Mouse (Mus musculus) megakaryocyte-erythroid progenitor cell, adult 5-6 weeks (primary cell): ENCODE measurements around the gene Mrps6. TPM values are rescaled to one million over a fixed set of nuclear protein-coding genes. Genes with fewer than 3 reads are reported as not detected.

Experiments used
- ATAC-seq: replicated peaks from 2 replicates; pipeline ENCODE4 v1.8.0; 2016; ENCODE audit warnings: mild to moderate bottlenecking, inconsistent platforms; ENCODE audit not compliant: severe bottlenecking, poor library complexity, low FRiP score, low TSS enrichment
- total RNA-seq, 2 experiments: library from RNA; stranded (forward) in 1 of 2; stranded (reverse) in 1 of 2; fragments of 200-1000, 215-1000 nt in 1 of 2; fragments of >200 nt in 1 of 2; fragmentation: Nextera tagmentation in 1 of 2; gene quantifications; 2 replicates each; pipeline ENCODE4 v1.2.3; 2014 to 2017

Mrps6 gene
- total RNA-seq (2014; fragmentation: Nextera tagmentation), result 36.9 and 49.2 TPM in 2 replicates
- 30.0 and 49.8 TPM in 2 replicates for total RNA-seq (2017)

DNA sequence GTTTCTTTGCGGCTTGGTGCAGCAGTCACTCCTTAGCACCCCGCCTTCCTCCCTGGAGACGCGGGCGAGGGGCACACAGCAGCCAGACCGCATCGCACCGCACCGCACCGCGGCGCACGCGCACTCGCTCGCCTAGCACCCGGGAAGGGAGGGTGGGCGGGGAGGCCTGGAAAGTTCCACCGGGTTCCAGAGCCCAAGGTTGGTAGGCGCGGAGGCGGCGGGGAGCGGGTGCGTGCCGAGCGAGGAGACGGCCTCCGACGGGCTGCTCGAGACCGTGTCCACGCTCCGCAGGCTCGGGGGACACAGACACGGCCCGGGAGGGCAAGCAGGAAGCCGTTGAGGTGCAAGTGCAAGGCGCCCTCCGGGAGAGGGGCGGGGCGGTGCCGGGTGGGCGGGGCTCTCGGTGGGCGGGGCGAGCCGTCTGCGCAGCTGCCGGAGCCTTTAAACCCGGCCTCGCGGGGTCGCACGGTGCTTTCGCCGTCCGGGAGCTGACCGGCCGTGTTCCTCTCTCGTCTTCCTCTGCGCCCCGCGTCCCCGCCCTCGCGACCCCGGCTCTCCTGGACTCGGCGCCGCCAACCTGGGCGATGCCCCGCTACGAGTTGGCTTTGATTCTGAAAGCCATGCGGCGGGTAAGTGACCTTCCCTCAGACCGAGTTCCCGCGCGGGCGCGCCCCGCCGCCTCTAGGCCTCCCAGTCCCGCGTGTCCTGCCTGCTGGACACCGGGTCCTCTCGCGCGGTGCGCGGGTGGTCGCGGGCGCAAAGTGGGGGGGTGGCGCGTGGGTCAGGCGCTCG lies at the start of gene Mrps6, which contains the start of the genes Gm49711 and Slc5a3:
TSS of gene Mrps6 (plus strand) at position 419 of the 792 bp plus-strand sequence.
TSS of gene Gm49711 (plus strand) at position 465 of the 792 bp plus-strand sequence.
TSS of gene Slc5a3 (plus strand) at position 471 of the 792 bp plus-strand sequence.
- ATAC-seq, result peak; percentile 79

DNA sequence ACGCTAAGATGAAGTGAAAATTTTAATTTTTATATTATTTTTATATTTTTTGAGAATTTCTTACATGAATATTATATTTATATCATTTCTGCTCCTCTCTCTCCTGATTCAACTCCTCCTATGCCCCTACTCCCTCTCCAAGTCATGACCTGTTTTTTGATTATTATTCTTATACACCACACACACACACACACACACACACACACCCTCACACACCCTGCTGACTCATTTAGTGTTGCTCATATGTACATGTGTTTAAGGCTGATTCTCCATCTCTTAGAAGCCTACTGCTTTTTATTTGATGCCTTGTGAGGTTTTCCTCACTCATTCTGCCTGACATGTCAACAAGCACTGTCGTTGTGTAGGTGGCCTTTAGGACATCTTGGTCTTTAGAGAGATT lies 48.5 kb upstream of the Mrps6 start:
- ATAC-seq, result no peak

DNA sequence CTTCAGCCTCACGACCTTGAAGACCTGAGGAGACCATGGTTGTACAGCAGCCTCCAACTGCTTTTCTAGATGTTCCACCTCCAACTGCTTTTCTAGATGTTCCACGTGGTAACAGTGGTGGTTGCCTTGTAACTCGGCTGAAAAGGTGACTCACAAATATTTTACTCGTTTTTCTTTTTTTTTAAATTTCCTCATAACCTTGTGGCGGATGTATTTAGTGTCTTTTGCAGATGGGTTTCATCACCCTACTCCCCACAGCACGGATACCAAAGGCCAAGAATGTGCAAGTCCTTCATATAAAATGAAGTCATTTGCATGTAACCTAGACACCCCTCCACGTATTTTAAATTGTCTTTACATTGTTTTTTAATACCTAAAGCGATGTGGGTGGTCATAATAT lies 41.3 kb upstream of the Mrps6 start:
- ATAC-seq, result no peak

DNA sequence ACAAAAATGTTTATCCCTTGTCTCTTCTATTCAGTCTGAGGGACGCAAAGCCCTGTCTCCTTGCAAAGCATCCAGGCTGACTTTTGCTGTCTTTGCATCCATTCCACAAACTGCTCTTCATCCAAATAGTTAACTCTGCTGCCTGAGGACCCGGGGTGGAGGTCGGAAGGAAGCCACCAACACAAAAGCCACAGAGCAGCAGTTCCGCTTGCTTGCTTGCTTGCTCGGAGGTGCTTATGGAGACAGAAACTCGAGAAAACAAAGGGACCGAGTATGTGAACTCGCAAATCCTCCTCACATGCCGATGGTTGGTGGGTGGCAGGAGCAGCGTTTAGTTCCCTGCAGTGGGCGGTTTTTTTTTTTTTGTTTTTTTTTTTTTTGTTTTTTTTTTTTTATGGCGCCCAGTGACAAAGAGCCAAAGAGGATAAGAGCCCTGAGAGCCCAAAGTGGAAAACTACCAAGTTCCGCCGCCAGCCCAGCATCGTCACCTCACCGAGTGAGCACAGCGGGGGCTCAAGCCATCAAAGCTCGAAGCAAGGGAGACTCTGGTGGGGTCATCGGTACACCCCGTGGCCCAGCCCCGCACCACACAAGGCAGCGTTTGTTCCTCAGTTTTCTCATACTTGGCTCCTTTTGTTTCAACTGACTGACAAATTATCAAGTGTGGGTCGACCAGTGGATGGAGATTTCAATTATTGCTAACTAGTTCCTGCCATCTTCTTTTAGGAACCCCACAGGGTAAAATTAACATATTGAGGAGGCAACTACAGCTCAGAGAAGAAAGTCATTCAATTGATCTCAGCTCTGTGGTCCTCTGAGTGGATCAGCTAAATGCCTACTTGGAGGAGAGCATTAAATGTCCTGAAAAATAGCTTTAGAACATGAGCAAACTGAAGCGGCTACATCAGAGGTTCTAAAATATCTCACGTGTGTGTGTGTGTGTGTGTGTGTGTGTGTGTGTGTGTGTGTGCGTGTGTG lies 38.6 kb upstream of the Mrps6 start:
- ATAC-seq, result peak; percentile 45

DNA sequence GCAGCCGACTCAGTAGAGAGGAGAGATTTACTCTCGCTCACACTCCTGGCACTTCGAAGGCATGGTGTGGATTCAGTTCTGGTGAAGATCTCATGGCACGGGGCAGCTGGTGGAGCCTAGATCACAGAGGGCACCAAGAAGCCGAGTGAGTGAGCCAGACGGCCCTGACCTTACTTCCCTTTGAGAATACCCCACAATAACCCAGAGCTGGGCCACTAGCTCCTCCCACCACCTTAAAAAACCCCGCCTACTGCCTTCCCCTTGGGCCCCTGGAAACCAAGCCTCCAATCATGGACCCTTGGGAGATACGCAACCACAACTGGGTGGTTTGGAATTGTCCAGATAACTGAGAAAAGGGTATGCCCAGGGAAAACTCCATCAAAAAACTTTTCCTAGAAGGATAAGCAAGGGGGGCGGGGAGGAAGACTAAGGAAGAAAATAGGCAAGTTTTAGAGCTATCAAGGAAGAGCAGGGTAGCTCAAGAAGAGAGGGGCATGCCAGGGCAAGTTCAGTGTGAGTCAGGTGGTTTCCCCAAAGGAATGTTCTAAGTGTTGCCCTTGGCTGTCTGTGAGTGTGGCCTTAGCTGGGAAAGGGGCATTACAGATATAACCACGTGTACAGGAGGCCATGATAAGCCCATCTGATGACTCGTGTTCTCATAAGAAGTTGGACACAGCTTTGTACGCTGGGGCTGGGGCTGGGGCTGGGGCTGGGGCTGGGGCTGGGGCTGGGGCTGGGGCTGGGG lies 36.2 kb upstream of the Mrps6 start:
- ATAC-seq, result no peak

DNA sequence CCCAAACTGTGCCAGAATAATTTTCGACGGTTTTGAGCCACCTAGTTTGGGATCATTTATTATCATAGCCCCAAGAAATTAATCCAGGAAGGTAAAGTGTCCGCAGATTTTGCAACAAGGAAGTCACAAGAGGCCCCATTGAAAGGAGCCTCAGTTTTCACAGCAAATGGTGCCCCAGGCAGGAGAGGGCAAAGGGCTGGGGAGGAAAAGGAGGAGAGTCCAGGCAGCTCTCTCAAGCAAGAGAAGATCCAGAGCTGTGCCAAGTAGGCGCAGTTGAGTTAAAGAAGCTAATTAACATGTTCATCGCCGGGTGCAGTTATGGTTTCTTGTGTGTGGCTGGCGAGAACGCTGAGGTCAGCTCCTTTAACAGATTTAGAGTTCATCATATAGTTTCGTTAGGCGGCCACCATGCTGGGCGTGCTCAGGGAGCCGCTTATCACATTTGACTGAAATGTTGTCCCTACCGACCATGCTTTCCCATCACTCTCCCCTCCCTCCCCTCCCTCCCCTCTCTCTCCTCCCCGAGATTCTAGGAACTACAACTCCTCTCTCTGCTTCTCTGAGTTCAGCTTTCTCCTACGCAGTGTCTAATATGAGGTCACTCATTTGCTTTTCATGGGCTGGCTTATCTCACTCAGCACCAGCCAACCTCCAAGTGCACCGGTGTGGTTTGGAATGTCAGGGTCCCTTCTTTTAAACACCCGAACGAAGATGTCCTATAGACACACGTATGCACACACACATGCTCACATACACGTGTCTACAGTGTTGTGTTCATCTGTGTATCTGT lies 35.4 kb upstream of the Mrps6 start:
- no peak for ATAC-seq

DNA sequence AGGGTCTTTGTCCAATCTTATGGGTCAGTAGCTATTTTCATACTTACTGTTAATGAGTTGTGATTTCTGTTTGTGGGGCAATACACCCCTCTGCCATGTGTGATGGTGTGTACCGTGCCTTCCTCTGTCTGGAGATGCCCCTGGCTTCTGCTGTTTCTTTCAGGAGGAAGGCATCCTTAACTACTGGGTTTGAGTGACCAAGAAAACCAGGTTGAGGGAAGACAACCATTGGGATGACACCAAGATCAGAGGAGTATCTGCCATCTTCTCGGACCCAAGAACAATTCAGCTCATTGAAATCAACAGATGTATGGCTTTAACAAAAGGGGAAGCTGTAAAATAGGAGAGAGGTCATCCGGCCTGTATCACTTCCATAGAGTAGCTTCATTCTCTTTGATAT lies 24.8 kb upstream of the Mrps6 start:
- ATAC-seq, result no peak

DNA sequence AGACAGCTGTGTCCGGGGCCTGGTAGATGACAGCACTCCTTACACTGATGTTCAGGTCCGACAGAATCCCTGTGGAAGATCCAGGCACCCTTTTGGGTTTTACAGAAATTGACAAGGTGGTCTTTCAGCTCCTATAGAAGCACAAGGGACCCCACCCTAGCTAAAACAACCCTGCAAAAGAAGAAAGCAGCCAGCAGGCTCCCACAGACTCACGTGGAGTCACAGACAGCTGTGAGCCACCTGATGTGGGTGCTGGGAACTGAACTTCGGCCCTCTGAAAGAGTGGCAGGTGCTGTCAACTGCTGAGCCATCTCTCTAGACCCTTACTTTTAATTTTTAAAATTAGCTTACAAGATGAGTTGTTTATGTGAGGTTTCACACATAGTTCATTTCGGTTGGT lies 23.4 kb upstream of the Mrps6 start:
- ATAC-seq, result no peak

DNA sequence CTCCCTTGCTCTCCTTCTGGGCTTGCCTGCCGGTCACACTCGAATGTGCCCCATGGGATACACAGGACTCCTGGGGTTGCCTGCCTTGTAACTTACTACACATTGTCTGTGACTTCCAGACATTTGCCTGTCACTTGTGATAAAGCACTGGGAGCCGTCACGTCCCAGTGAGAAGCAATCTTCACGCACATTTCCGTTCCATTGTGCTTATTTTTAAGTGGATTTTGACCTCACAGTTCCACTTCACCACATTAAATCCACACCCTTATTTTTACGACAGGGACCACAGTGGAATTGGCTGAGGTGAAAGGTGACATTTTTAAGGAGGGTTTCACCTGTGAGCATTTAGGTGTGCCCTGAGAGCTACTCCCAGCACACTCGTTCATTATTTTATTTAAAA lies 21.4 kb upstream of the Mrps6 start:
- no peak for ATAC-seq

DNA sequence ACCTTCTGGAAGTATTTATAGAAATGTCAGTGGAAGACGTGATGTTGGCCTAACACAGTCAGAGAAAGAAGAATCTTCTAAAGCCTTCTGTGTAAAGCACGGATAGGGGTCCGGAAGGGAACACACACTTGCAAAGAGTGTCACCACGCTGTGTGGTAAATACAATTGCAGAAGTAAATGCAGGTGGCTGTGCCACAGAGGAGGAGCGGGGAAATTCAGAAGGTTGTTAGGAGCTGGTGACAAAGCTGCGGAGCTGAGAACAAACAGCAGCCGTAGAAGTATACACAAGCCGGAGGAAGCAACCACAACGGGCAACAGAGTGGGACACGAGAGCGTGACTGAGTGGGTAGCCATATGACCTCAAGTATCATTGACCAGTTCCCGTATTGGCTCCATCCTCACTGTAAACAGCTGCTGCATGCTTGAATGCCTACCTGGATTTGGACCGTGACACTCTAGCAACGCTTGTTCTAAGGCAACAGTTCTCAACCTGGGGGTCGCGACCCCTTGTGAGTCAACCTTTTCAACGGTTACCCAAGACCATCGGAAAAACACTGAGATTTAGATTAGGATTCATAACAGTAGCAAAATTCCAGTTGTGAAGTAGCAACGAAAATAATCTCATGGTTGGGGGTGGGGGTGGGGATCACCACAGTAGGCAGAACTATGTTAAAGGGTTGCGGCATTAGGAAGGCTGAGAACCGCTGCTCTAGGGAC lies 20.0 kb upstream of the Mrps6 start:
- no peak for ATAC-seq

DNA sequence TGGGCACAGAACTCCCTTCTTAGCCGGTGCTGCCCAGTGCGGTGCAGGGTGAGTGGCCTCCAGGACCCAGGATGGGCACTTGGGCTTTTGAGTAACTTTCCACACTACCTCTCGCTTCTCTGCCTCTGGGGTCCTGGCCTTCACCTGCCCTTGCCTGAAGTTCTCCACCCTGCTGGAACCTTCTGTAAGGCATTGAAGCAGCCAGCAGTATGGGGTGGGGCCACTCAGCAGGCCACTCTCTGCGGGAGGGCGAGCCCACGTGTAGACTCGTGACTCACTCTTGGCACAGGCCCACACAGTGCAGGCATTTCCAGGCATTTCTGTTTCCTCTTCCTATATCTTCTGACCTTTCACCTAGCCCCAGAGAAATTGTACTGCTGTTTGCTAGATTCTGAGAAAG lies 18.6 kb upstream of the Mrps6 start:
- ATAC-seq, result no peak

DNA sequence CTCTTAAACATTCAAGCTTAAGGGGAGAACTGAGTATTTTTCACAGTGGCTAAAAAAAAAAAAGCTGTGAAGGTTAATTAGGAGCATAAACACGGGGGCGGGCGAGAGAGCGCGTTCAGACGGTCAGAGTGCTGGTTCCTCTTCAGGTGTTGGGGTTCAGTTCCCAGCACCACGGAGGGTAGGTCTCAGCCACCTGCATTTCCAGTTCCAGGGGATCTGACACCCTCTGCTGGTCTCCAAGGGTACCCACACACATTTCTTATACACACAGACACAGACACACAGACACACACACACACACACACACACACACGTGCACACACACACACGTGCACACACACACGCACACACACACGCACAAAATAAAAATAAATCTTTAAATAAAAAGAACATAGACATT lies 18.1 kb upstream of the Mrps6 start:
- no peak for ATAC-seq

DNA sequence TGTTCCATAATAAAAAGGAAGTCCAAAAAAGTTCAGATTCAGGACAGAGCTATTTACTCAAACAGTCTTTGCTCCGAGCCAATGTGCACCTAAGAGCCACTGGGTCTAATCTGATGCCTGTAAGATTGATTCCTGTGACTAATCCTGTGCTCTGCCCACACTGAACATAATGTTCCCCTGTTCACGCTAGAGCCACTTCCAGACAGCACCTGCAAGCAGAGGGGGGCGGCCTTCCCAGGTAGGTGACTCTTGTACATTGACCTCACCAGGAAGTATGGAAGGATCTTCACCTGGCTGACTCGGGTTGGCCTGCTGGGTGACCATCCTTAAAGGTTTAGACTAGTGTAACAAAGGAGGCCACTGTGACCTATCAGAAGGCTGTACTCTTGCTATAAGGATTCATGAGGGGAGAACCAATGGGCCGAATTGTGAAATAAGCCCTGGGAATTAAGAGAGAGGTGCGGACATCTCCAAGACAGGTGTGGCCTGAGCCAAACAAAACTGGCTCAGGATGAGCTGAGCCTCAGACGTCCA lies 6.2 kb upstream of the Mrps6 start:
- no peak for ATAC-seq

DNA sequence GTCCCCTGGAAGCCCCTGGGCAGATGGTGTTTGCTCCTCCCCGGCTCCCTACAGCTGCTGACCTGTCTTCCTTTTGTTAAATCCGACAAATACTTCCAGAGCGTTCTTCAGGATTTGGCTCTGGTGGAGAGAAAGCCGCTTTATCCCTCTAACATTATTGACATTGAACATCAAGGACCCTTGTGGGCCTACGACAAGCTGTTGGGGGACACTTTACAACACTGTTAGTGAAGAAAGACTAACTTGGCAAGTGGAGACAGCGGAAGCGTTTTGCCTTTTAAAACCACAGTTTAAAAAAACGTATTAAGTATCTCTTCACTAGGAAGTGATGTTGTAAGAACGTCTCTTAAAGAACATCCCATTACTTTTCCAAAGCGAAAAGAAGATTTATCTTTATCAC lies 5.5 kb upstream of the Mrps6 start:
- no peak for ATAC-seq

DNA sequence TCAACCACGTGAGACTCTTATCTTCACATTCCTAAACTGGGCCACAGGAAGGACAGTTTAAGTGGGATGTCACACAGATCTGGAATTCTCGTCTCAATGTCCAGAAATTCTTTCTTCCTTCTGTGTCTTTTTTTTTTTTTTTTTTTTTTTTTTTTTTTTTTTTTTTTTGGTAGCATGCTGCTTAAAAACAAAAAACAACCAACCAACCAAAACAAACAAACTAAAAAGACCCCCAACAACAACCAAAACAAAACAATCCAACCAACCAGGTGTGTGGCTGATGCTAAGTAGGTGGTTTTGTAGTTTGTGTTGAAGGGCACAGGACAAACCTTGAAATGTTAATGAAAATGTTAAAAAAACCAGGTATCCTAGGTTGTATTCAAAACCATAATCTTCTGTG lies 1.4 kb upstream of the Mrps6 start:
- no peak for ATAC-seq

DNA sequence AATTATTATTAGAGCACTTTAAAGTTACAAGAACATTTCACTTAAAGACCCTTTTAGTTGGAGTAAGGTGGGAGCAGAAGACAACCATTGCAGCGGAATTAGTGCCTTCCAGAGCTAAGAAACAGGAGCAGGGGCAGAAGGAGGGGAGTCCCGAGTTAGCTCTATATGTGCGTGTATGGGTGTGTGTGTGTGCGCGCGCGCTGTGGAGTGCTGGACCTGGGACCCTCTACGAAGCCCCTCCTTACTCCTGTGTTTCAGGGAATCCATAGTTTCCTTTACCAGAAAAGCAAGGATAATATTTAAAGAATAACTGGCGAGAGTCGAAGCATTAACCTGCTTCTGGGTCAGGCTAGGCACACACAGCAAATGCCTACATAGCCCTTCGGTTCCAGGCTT lies 616 bp upstream of the Mrps6 start:
- ATAC-seq, result no peak

DNA sequence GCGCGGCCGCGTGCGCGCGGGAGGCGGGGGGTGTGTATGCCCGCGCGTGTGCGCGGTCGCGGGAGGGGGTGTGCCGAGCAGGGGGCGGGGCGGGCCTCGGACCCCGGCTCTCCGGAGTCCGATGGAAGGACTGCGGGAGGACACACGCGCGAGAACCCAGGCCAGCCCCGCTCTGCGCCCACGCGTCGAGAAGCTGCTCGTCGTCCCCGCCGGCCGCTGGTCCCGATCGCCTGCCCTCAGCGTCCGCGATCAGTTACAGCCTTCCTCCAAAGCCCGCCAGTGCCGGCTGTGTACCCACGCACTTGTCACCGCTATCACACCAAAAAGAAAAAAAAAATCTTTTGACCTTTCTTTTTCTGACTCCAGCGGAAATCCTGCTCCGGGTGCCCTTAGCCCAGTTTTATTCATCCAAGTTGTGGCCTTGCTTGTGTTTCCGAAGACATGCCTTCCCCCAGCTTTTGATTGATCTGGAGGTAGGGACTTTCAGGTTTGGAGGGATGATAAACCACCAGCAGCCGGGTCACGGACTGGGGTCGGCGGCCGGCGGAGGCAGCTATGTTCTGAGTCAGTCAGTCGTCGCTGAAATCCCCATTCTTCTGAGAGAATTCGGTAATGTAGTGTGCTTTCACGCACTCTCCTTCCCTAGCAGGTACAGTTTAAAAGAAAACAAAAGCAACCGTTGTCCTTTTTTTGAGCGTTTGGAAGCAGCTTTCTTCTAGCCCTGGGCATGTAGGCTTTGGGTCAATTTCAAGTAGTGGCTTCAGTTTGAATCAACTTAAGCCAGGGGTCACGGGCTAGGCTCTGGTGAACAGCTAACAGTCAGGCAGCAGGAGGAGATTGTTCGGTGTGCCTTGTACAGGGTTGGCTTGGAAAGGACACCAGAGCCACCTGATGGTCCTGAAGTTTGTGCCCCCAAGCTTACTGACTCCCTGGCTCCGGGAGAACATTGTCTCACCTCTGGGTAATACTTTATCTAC lies 862 bp downstream of the Mrps6 start:
- no peak for ATAC-seq
